Mouse (Mus musculus): ENCODE measurements around the gene Macf1. TPM values are rescaled to one million over a fixed set of nuclear protein-coding genes. Genes with fewer than 3 reads are reported as not detected.
"Not testable (repeated sequence)": the region's sequence is repeated elsewhere in the genome, so short reads cannot be mapped to it uniquely, and the experiment has no call there.

The Macf1 gene
- total RNA-seq, 2 experiments from 2014 or later, result 337 to 347 TPM

GRCm38 (mm10) chr4:123677060-123677804 is 6.9 kb downstream of the Macf1 start:
- intact Hi-C loops (cut with DNase I), result no loop called here
- DNase-seq, result peak; percentile 33

- intact Hi-C loops (cut with DNase I), result no loop called here
- DNase-seq, result peak; percentile 43
Observed at GRCm38 (mm10) chr4:123670598-123670997, 13.6 kb downstream of the Macf1 start.

DNA sequence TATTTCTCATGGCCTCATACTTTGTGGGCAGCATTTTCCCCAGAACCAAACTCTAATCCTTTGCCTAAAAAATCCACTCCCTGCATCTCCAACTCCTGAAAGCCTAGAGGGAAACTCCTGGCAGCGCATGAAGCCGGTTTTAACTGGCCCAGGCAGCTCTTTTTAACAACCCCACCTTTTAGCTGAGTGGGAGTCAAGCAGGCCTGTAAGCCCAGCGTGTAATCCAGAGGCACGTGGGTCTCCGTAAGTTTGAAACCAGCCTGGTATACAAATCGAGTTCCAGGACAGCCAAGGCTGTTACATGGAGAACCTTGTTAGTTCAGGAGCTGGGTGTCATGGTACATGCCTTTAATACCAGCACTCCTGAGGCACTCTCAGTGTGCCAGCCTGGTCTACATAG is 14.5 kb downstream of the Macf1 start:
- intact Hi-C loops (cut with DNase I), result loop anchor here (5.0 kb wide), 2 partner anchors 82 to 132 kb away; no protein-coding TSS in a partner anchor
- no peak for DNase-seq

DNA sequence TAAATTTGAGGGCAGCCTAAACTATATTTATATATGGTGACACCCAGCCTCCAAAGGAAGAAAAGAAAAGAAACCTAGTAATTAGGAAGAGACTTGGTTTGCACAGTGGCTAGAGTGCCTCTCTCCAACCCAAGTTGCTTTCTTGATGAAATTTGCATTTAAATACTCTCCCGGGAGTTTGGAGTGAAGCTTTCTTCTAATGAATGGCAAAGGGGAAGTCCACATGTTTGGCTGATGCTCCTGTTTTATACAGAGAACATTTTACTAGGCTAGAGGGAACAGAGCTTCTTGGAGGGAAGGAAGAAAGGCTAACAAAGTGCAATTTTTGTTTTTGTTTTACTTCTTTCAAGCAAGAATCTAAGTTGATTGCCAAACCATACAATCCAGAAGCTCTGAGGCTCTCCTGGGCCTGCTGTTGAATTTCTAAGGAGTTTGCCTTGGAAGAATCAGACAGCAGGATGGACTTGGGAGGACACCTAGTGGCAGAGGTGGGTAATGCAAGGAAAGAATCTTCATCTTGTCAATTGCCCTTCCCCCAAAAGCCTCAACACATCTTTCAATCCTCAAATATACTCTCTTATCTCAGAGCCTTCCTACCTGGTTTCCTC is 16.8 kb downstream of the Macf1 start:
- intact Hi-C loops (cut with DNase I), result loop anchor here (5.0 kb wide), 2 partner anchors 80 to 130 kb away; no protein-coding TSS in a partner anchor

DNA sequence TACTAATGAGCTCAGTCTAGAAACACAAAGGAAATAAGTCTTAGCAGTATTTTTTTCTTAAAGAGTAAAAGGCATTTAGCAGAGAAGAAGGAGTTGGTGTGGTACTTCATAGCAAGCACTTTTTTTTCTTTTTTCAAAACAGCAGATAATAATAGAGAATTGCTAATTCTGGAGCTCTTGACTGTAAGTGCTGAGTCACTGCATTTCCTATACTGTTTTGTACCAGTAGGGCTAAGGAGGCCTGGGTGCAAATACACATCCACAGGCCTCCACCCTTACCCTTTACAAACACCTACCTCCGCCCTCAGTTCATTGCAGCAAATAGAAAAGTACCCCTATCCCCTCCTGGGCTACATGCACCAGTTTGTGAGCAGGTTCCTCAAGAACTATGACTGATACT is 17.6 kb downstream of the Macf1 start:
- intact Hi-C loops (cut with DNase I), result loop anchor here (5.0 kb wide), 2 partner anchors 79 to 129 kb away; no protein-coding TSS in a partner anchor
- no peak for DNase-seq

More for the DNA sequence above, 16.8 kb downstream of the Macf1 start:
- peak; percentile 79 for DNase-seq

- intact Hi-C loops (cut with DNase I), result loop anchor here (5.0 kb wide), 2 partner anchors 78 to 128 kb away; no protein-coding TSS in a partner anchor
- no peak for DNase-seq
Observed at GRCm38 (mm10) chr4:123665681-123666278, 18.4 kb downstream of the Macf1 start.

DNA sequence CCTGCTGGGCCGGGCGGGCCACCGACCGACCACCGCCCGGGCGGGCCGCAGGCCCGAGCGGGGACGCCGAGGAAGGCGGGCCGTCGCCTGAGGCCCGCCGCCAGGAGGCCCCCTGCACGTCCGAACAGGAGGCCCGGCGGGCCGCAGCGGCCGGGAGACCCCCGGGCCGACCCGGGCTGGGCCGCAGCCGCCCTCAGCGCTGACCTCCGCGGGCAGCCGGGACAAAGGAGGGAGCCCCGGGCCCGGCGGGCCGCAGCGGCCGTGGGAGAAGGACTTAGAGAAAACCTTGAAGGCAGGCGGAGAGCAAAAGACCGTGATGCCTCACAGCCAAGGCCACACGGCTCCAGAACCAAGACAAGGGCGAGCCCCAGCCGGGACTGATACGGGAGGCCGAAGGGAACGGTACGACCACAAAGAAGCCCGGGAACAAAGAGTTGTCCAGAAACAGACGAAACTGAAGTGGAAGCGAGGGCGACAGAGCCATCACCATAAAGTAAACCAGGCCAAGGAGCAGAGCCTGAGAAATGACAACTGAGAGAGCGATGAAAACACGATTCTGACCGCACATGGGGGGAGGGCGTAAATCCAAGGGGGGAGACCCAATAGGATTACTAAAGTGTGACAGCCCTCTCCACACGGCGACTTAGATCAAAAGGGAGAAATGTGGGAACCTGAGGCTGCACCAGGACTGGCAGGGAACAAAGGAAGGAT is 19.1 kb downstream of the Macf1 start:
- DNase-seq, result peak; percentile 45
- intact Hi-C loops (cut with DNase I), result loop anchor here (5.0 kb wide), 3 partner anchors 78 to 138 kb away; no protein-coding TSS in a partner anchor

DNA sequence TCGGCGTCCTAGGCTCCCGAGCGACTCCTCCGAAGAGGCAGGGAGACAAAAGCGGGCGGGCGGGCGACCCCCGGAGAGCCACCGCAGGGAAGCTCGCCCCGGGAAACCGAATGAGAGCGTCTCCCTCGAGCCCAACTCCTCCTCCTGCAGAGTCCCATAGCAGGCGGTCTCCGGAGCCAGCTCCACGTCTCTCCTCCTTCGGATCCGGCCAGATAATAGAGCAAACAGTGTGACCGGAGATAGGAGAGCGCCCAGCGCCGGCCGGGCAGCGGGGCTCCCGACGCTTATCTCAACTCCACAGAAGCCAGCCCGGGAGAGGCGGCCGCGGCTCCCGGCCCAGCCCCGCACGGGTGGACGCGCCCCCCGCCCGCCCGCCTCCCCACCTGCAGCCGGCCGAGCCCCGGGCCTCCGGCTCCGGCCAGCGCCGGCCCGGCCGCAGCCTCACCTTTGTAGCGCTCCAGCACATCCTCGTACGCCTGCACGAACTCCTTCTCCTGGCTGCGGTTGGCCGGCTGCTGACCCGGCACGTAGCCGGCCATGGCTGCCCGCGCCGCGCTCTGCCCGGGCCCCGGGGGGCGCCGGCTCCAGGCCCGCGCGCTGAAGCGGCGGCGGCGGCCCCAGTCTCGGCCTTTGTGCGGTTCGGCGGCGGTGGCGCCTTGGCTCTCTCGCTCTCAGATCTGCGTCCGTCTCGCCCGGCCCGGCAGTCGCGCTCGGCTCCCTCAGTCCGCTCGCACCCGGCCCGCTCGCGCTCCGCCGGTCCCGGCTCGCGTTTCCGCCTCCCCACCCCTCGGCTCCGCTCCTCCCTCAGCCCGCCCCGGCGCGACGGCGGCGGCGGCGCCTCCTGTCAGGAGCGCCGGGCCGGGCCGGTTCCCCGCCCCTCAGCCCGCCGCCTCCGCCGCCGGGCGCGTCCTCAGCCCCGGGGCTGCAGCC is 19.9 kb downstream of the Macf1 start:
- intact Hi-C loops (cut with DNase I), result loop anchor here (5.0 kb wide), 1 partner anchor 137 kb away; no protein-coding TSS in a partner anchor
- DNase-seq, result peak; percentile 64

- intact Hi-C loops (cut with DNase I), result loop anchor here (5.0 kb wide), 1 partner anchor 136 kb away; no protein-coding TSS in a partner anchor
- DNase-seq, result no peak
Observed at GRCm38 (mm10) chr4:123663688-123663965, 20.5 kb downstream of the Macf1 start.

GRCm38 (mm10) chr4:123662914-123663687 is 21.1 kb downstream of the Macf1 start:
- intact Hi-C loops (cut with DNase I), result loop anchor here (5.0 kb wide), 1 partner anchor 136 kb away; no protein-coding TSS in a partner anchor
- no peak for DNase-seq

- intact Hi-C loops (cut with DNase I), result no loop called here
- no peak for DNase-seq
Observed at GRCm38 (mm10) chr4:123658175-123658574, 26.0 kb downstream of the Macf1 start.

DNA sequence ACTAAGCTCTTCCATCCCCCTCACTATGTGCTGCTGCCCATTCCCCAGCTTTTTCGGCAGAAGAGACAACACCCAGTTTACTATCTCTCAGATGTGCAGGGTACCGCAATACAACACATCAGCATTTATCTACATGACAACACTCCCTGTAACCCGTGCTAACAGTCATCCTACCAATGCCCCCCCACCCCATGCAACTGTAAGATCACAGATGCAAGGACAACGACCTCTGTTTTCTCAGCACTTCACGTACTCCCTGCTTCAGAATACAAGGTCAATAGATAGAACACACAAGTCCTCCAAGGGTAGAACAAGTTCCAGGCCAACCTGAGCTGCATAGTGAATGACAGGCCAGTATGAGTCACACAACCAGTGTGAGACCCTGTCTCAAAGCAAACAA is 28.9 kb downstream of the Macf1 start:
- intact Hi-C loops (cut with DNase I), result no loop called here
- DNase-seq, result no peak

DNA sequence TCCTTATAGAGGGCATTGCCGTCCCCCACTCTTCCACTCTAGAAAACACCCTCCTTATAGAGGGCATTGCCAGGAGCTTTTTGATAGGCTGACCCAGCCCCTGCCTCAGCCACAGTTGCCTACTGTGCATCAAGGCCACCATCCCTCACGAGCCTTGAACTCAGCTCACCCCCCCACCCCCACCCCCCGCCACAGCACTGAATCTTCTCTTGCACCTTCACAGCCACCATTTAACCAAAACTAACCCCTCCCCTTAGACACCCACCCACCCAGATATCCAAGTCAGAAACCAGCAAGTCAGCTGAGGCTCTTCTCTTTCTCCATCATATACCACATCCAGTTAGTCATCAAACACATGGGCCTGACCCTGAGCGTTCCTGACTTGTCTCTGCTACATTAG is 29.6 kb downstream of the Macf1 start:
- intact Hi-C loops (cut with DNase I), result no loop called here
- DNase-seq, result no peak

DNA sequence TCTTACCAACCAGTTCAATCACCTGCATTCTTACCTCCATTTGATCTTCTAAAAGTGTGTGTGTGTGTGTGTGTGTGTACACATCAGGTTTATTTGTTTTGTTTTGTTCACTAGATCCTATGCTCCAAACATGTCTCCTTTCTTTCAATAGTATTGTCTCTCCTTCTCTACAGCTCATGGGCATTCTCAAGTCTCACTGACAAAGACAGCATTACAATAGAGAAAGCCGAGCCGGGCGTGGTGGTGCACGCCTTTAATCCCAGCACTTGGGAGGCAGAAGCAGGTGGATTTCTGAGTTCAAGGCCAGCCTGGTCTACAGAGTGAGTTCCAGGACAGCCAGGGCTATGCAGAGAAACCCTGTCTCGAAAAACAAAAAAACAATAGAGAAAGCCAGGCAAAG is 30.7 kb downstream of the Macf1 start:
- DNase-seq; intact Hi-C loops (cut with DNase I): not testable (repeated sequence)

GRCm38 (mm10) chr4:123652130-123652529 is 32.0 kb downstream of the Macf1 start:
- intact Hi-C loops (cut with DNase I), result no loop called here
- no peak for DNase-seq

DNA sequence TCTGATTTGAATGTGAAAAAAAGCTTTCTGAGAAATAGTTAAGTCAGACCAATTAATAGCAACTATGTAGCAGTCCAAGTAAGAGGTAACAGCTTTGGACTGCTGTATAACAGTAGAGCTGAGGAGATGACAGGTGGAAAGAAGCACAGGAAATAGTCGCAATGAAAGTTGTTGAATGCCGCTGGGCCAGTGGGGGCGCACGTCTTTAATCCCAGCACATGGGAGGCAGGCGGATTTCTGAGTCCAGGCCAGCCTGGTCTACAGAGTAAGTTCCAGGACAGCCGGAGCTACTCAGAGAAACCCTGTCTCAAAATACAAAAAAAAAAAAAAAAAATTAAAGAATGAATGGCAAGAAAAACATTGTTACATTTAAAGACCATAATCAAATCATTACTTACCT is 35.0 kb downstream of the Macf1 start:
- intact Hi-C loops (cut with DNase I), result no loop called here
- DNase-seq, result no peak

- no peak for DNase-seq
- intact Hi-C loops (cut with DNase I), result no loop called here
Observed at GRCm38 (mm10) chr4:123647668-123648067, 36.5 kb downstream of the Macf1 start.

DNA sequence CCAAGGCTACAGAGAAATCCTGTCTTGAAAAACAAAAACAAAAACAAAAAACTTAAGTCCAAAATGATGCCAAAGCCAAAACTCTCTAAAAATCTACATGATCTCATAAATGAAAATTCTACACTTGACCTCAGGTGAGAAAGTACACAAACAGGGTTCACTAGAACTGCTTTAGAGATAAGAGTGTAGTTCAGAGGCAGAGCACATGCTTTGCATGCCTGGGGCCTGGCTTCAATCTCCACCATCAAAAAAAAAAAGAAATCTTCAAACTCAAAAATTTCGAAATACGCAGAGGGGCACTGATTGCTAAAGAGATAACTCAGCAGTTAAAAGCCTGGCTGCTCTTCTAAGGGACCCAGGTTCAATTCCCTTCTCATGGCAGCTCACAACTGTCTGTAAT is 37.1 kb downstream of the Macf1 start:
- no peak for DNase-seq
- intact Hi-C loops (cut with DNase I), result no loop called here

GRCm38 (mm10) chr4:123645246-123645845 is 38.8 kb downstream of the Macf1 start:
- intact Hi-C loops (cut with DNase I), result no loop called here
- no peak for DNase-seq
